Mouse (Mus musculus): ENCODE data around the gene Bub1b. TPM values are rescaled to one million over a fixed set of nuclear protein-coding genes. Genes with fewer than 3 reads are reported as not detected.

Gene Bub1b
- polyA plus RNA-seq, 2 experiments from 2014 or later, result 3.0 to 11.1 TPM

DNA sequence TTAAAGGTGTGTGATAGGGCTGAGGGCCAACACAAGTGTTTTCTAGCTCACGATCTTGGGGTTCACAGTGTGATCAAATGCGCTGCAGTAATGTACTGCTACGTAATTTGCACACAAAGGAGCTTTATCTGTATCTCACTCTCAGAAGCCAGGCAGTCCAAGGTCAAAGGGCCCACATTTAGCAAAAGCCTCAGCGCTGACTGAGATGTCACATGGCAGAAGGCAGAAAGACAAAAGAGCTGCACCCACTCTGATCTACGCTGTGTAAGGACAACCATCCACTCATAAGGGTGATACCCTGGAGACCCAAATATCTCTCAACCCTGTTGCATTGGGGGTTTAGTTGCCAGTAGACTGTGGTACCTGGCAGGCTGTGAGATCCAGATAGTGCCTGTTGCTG, 69.2 kb downstream of the Bub1b start:
- no peak for ATAC-seq

DNA sequence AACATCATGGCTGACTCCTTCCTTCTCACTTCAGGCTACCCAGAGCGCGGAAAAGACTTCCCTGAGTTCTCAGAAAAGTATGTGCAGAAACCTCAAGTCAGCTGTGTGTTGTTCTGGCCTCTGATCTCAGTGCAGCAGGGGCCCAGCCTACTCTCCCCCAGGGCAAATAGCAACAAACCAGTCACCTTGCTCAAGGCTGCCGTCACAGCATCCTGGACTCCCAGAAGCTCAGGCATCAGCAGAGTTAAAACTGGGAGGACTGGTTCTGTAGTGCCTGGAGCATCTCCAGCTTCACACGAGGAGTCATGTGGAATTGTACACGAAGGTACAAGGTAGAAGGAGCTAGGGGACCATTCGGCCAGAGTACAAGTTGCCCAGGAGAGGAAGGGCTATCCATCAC, 71.2 kb downstream of the Bub1b start:
- ATAC-seq, result no peak

DNA sequence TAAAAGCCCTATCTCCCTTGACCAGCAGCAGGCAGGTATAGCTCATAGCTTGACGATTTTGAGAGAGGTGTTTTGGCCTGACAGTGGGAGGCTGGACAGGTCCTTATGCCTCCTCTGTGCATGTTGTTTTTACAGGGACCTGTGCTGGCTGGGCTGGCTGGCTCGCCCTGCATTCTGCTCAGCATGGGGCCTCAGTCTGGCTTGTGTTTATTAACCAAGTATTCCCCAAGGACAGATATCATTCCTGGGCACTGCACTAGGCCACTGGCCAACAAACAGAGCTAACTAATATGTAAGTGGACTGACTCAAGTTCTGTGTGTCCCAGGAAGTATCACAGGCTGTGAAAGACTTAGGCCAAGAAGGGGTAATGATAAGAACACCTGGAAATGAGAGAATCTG, 71.8 kb downstream of the Bub1b start:
- ATAC-seq, result no peak

DNA sequence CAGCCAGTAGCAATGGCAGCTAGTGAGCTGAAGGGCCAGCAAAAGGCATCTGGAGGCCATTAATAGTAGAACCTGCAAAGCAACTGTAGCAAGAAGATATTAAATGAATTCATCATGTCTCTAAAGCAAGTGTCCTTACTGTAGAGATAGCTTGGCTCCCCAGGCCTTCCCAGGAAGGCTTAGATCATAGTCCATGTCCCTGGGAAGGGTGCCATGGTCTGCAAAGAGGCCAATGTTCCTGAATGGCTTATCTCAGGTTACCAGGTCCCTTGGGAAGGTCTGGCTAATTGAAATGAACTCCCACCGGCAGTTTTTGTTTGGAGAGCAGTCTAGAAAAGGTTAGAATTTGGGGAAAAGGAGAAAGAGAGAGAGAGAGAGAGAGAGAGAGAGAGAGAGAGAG, 73.7 kb downstream of the Bub1b start:
- no peak for ATAC-seq

DNA sequence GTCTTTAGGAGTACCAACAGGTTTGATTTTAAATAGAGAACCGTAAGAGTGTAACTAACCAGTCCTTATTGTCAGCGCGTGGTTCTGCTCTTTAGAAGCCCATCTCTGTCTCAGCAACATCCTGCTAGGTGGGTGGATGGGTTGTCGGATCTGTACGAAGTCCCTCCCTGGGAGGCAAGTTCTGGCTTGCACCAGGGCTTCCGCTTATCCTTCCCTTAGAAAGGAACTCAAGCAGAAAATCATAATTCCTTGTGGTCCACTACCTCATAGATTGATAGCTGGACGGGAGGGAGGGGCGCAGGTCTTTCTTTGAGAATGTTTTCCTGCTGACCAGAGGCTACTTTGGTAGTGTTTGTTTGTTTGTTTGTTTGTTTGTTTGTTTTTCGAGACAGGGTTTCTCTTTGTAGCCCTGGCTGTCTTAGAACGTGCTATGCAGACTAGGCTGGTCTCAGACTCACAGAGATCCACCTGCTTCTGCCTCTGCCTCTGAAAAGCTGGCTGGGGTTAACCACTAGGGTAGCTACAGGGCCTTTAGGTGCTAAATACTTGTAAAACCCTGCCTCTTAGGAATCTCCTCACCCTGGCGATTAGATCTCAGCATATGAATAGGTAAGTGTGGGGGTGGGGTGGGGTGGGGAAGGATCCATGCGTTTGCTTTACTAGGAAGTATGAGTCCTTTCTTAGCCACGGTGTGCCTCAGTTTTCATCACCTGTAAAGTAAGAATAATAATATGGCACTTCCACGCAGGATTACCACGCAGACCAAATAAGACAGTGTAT, 75.9 kb downstream of the Bub1b start:
- ATAC-seq, result no peak

DNA sequence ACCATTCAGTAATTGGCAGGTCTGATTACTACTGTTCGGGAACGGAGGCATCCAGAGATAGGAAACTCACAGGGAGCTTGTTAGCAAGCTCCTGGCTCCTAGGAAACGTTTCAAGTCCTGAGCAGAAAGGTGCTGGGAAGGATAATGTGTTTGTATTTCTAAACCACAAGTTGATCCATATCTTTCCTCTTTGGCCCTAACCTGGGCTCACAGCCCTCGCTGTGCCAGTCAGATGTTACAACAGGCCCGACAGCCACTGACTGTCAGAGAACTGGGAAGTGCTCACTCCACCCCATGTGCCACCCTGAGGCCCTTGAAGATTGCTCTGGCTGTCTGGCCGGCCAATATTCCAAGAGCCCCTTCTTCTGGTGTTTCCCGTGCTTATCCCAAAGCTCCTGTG, 76.5 kb downstream of the Bub1b start:
- no peak for ATAC-seq

DNA sequence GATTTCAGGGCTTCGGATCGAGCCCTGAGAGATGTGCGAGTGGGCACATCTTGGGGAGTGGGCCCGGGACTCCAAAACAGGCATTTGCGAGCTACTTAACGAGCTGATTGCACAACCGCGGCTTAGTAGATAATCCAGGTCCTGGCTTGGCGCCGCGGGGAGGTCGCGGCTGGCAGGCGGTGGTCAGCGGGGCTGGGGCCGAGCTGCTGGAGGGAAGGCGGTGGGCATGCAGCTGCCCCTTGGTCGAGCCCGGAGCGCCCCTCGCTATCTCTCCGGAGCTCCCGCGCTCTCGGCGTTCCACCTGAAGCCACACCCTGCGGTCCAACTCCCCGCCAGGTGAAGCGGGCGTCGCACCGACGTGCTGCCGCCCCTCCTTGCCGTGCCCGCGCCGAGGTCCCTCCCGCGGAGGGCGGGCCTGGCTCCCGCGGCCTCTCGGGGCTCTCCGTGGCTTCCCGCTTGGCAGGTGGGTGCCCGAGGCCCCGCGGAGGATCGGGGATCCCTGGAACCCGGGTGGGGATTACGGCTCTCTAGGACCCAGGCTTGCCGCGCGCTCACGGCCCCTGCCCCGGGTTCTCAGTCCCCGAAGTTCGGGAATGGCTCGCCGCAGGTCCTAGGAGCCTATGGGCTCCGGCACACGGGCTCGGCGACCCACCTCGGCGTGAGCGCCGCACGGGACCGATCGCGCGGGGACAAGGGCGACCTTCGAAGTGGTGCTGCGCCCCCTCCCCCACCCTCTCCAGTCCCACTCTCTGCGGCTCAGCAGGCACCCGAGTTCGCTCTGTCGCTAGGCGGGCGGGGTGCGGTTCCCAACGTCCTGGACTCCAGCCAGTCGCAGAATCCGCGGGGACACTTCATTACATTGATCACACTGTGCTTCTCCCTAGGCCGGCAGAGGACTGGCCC, 79.1 kb downstream of the Bub1b start:
- ATAC-seq, result peak; percentile 45

DNA sequence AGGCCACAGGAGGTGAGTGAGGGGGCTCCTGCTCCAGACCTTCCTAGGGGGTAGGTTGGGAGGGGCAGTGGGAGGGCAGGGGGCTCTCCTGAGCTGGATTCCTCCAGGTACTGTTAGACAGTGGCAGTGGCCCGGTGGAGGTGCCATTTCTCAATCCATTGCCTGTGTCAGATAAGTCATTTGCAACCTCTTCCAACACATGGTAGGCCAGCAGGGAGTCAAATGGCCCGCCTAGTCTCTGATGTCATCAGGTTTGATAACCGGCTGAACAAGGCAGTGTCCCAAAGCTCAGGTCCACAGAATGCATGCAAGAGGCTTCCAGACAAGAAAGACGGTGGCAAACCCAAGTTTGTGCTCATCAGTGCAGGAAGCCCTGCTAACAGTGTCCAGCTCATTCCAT, 79.8 kb downstream of the Bub1b start:
- ATAC-seq, result no peak

DNA sequence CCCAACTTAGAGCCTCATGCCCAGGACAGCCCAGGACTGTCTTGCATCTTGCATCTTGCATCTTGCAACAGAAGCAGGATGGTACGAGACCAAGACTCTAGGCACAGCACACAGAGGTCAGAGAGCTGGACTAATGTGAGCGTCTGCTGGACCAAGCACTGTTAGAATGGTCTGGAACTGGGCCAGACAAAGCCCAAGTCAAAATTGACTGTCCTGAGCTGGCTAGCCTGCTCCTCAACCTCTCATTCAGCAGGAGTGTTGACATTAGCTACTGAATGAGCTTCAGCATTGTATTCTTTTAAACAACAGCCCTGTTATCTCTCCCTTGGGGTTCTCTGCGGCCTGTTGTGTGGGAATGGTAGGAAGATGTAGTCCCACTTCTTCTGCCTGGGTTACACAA, 81.6 kb downstream of the Bub1b start:
- ATAC-seq, result no peak

DNA sequence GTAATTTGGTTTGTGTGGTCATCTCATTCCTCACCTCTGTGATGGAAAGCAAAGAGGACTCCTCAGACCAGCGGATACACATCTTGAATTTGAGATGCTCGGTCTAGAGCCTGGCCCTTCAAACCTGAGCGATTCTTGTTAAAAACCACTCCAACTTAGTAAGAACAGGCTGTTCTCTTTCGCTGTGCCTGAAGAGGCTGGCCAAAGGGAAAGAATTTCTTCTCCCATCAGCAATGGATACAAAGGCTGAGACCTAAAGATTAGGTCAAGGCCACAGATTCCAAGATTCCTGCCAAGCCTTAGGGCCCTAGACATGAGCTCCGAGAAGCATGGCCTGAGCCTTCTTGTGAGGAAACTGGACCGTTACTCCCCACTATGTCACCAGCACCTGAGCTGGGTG, 82.9 kb downstream of the Bub1b start:
- ATAC-seq, result no peak

DNA sequence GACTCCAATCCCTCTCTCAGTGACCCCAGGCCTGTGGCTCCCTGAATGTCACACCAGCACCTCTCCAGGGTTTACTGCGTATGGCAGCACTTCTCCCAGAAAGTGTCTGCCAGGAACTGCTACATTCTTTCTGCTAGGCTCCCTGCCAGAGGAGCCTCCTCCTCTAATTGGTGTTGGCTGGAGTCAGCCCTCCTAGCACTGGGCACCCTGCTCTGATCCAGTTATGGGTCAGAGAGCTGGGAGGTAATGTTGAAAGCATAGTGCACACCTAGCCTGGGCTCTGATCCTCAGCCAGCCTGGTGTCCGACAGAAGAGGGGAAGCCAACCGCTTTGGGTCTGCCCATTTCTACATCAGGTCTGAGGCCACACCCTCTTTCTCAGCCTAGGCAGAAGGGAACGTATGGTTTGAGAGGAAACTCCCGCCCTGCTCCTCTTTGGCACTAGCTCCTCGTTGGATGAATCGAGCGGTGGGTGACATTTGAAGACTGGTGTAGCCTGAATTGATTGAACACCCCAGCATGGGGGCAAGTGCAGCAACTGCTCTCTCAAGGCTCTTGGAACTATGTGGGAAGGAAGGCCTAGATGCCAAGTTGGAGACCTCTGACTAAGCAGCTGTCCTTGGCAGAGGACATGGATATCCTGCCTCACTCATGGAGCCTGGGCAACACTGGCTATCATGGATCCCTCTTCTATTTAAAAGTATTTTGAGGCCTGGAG, 84.7 kb downstream of the Bub1b start:
- no peak for ATAC-seq

DNA sequence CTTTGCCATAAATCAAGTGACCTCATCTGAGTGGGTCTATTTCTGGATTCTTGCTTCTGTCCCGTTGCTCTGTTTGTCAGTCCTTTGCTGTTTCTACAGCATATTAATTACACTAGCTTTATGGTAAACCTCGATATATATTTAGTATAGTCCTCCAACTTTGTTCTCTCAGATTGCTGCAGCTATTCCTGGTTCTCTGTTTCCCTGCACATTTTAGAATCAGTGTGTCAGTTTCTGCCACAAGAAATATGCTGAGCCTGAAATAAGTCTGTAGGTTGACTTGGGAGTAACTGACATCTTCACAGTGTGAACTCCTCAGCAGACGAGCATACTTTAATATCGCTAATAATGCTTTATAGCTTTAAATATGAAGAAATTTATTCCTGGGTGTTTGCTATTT, 87.1 kb downstream of the Bub1b start:
- no peak for ATAC-seq

DNA sequence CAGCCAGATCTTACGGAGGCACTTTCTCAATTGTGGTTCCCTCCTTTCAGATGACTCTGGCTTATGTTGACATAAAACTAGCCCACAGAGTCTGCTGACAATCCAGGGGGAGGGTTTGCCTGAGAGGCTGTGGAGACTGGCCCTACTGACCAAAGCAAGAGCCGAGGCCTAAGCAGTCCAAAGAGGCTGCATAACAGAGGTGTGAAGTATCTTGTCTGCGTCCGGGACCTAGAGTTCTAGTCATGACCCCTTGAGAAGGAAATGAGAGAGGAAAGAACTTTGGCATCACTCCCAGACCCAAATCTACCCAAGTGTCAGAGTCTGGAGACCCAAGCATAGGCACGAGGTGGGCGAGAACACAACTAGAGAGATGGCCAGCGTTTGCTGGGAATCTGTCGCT, 88.7 kb downstream of the Bub1b start:
- no peak for ATAC-seq

DNA sequence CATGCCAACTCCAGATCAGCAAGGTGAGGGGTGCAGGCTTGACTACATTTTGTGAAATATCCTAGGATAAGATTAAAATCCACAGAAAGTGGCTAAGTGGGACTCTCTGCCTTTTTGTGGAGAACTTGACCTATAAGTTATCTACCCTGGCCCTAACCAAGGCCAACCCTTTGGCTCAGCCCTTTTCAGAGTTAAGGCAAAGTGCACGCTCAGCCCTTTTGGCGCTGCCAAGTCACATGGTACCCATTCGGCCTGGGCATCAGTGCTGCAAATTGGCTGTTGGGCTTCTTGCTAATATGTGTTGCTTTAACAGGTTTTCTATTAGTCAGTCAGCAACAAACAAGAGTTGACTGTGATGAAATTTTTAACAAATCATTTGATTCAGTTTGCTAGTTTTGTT, 89.8 kb downstream of the Bub1b start:
- ATAC-seq, result no peak

DNA sequence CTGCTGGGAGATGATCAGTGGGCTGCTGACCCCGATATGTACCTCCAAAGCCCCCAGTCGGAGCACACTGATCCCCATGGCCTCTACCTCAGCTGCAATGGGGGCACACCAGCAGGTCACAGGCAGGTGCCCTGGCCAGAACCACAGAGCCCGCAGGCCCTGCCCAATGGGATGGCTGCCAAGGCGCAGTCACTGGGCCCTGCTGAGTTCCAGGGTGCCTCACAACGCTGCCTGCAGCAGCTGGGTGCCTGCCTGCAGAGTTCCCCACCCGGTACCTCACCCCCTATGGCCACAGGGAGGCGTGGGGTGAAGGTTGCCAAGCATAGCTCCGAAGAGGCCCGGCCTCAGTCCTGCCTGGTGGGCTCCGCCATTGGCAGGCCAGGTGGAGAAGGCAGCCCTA, 91.9 kb downstream of the Bub1b start:
- ATAC-seq, result no peak

Other genes with a start within 250 kb of the Bub1b start
- gene Gpr176, start 224.8 kb upstream of the Bub1b start, polyA plus RNA-seq (2017; shearing (Covaris generic)), result under 1 TPM in 1 of 2 experiments, not detected in 1; 0.11 TPM
- 1 to 10 TPM; 2.9 to 3.1 TPM for gene Eif2ak4, start 209.6 kb upstream of the Bub1b start, polyA plus RNA-seq (2017; shearing (Covaris generic))
- 100 to 1,000 TPM; 272 to 283 TPM for gene Srp14, start 118.5 kb upstream of the Bub1b start, polyA plus RNA-seq (2017; shearing (Covaris generic))
- gene Bmf, start 48.5 kb upstream of the Bub1b start, polyA plus RNA-seq (2017; shearing (Covaris generic)), result 1 to 10 TPM; 1.3 to 4.2 TPM
- 1 to 10 TPM in 1 of 2 experiments, under 1 TPM in 1; 0.13 to 1.3 TPM for gene Pak6, start 65.1 kb downstream of the Bub1b start, polyA plus RNA-seq (2017; shearing (Covaris generic))
- gene Ankrd63, start 105.8 kb downstream of the Bub1b start, polyA plus RNA-seq (2017; shearing (Covaris generic)), result not detected
- 10 to 100 TPM; 15.7 to 20.8 TPM for gene Plcb2, start 130.2 kb downstream of the Bub1b start, polyA plus RNA-seq (2017; shearing (Covaris generic))
- 10 to 100 TPM; 18.6 to 20.6 TPM for gene Inafm2, start 147.5 kb downstream of the Bub1b start, polyA plus RNA-seq (2017; shearing (Covaris generic))
- not detected for gene Ccdc9b, start 164.4 kb downstream of the Bub1b start, polyA plus RNA-seq (2017; shearing (Covaris generic))
- not detected for gene Phgr1, start 174.6 kb downstream of the Bub1b start, polyA plus RNA-seq (2017; shearing (Covaris generic))
- not detected for gene Disp2, start 181.5 kb downstream of the Bub1b start, polyA plus RNA-seq (2017; shearing (Covaris generic))
- gene Knstrn, start 215.8 kb downstream of the Bub1b start, polyA plus RNA-seq (2017; shearing (Covaris generic)), result 10 to 100 TPM; 12.8 to 15.2 TPM